Mouse (Mus musculus) retina, embryonic 14.5 days (tissue): ENCODE results near the gene Foxa3.
A peak's percentile ranks its signal among the peaks of the same experiment; 100 is the strongest.
"Not testable (repeated sequence)": the region's sequence is repeated elsewhere in the genome, so short reads cannot be mapped to it uniquely, and the experiment has no call there.

ENCODE experiments used
- DNase-seq: peaks from one replicate; pipeline ENCODE4 v3.0.0-alpha.2; 2015; ENCODE audit warnings: low spot score

The Foxa3 gene

GRCm38 (mm10) chr7:19023357-19023814, at the start of gene Foxa3:
Gene Foxa3 (minus strand): TSS chr7:19023538.
- no peak for DNase-seq

- not testable (repeated sequence) for DNase-seq
These were observed 47.7 kb upstream of the Foxa3 start for GRCm38 (mm10) chr7:19071024-19071423.

DNA sequence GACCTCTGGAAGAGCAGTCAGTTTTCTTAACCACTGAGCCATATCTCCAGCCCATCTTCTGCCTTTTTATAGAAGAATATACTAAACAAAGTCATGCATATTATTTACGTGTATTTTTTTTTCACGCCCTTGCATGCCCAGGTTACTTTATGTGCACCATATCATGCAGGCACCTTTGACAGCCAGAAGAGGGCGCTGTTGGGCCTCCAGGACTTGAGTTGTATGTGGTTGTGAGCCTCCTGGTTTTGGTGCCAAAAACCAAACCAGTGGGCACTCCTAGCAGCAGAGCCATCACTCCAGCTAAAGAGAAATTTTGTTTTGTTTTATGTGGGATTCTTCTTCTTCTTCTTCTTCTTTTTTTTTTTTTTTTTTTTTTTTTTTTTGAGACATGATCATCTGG, 46.2 kb upstream of the Foxa3 start:
- DNase-seq: peak; percentile 38

DNA sequence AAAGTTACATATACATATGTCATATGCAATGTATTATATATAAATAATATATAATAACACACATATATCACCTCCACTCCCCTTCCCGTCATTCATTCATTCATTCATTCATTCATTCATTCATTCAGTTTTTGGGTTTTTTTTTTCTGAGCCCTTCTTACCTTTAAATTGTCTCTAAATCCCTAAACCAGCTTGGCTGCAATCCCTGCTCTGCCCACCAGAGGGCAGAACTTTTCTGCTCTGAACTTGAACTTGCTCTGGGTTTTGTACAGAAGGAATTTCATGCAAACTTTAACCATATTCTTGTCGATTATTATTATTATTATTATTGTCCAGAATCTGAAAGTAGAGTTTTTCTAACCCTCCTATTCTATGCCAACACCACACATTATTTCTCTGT, 45.4 kb upstream of the Foxa3 start:
- peak; percentile 90 for DNase-seq

DNA sequence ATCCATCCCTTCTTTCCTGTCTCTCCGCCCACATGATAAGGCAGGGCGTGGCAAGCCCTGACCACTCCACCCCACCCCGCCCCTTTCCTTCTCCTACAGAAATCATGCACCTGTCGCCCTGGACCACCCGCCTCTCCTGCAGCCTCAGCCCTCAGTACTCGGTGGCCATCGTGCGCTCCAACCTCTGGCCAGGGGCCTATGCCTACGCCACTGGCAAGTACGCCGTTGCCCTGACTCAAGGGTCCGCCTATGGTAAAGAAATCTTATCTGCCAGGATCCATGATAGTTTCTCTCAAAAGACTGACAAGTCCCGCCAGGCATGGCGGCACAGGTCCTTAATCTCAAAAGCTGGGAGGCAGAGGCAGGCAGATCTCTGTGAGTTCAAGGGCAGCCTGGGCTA, 44.6 kb upstream of the Foxa3 start:
- DNase-seq: no peak

DNA sequence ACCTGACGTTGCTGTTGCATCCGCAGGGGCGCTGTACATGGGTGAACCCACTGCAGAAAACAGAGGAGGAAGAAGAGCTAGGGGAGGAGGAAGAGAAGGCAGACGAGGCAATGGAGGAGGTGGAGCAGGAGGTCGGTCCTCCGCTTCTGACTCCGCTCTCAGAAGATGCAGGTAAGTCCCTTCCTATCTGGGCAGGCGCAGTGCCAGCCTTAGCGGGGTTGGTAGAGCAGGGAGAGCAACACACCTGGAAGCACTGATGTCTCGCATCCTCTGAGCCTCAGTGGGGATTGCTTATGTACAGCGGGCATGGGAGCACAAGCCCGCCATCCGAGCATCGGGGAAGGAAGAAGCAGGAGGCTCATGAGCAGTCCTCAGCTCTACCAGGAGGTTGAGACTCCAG, 43.7 kb upstream of the Foxa3 start:
- no peak for DNase-seq

DNA sequence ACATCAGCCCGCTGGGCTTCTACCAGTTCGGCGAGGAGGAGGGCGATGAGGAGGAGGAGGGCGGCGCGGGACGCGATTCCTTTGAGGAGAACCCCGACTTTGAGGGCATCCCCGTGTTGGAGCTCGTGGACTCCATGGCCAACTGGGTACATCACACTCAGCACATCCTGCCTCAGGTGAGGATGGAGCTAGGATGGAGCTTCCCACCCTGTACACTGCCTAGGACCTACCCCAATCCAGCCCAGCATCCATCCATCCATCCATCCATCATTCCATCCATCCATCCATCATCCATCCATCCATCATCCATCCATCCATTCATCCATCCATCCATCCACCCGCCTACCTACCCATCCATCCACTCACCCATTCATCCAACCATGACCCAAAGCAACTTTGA, 42.6 kb upstream of the Foxa3 start:
- no peak for DNase-seq

DNA sequence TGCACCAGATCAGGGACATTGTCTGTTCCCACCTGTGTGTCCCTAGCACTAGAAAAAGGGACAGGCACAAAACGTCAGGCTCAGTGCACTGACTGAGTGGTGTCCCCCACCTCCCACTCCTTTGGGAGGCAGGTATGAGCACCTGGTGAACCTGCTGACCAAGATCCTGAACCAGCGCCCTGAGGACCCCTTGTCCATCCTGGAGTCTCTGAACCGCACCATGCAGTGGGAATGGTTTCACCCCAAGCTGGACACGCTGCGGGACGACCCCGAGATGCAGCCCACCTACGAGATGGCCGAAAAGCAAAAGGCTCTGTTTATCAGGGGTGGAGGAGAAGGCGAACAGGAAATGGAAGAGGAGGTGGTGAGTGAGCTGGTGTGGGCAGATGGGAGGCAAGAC, 34.1 kb upstream of the Foxa3 start:
- no peak for DNase-seq

GRCm38 (mm10) chr7:19055108-19055507, 31.8 kb upstream of the Foxa3 start:
- no peak for DNase-seq

GRCm38 (mm10) chr7:19054777-19055076, 31.4 kb upstream of the Foxa3 start:
- no peak for DNase-seq

DNA sequence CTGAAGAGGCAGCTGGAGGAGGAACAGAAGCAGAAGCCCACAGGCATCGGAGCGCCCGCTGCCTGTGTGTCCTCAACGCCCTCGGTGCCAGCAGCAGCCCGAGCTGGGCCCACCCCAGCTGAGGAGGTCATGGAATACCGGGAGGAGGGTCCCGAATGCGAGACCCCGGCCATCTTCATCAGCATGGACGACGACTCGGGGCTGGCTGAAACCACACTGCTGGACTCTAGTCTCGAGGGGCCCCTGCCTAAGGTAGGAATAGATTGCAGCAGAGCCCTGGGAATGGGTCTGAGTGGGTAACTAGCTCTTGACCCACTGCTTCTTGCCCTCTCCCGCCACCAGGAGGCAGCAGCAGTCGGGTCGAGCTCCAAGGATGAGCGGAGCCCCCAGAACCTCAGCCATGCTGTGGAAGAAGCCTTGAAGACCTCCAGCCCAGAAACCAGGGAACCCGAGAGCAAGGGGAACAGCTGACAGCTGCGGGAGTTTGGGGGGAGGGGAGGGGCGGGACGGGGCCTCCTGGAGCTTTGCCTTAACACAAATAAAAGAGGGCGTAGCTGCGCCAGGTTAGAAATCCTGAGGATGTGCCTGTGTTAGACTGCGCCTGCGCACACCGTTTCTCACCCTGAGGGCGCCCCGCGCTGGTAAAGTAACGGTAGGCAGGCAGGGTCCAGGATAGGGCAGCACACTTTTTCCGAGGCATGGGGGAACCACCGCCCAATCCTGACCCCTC, 30.9 kb upstream of the Foxa3 start, which contains the start of gene Rsph6a:
Gene Rsph6a, plus strand, starts transcription at position 644 of the 730 bp plus-strand sequence.
- peak; percentile 77 for DNase-seq

DNA sequence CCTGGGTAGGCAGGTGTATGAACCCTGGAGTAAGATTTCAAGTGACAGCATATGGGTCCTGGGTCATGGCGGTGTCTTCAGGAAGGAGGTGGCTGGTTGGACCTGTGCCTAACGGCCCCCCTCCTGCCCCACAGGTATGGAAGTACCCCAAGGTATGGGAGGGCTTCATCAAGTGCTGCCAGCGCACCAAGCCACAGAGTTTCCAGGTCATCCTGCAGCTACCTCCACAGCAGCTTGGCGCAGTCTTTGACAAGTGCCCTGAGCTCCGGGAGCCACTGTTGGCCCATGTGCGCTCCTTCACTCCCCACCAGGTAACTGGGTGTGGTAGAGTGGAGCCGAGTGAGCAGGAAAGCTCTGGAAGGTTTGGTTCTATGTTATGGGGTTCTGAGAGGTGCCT, 29.8 kb upstream of the Foxa3 start:
- no peak for DNase-seq

DNA sequence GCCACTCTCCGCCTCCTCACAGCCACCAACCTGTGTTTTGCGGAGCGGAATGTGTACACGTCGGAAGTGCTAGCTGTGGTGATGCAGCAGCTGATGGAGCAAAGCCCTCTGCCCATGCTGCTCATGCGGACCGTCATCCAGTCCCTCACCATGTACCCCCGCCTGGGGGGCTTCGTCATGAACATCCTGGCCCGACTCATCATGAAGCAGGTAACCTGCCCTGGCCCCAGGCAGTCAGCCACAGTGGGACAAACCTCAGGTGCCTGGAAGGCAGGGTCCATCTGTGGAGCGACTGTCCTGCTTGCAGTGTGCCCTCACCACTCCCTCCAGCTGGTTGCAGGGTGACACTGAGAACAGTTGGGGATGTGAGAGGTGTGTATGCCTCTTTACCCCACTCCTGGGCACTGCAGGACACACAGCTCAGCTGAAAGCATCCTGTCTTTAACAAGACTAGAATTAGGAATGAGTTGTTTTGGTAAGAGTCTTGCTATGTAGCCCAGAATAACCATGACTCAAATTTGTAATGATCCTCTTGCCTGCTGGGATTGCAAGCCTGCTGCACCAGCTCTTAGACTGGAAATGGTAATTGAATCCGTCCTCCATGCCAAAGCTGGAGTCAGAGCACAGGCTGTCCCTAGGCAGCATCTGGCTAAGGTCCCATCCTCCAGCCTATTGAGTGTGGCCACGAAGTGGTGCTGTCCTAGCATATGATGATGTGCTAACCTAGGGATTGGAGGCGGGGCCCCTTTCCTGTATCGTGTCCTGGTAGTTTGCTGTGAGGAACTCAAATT, 29.2 kb upstream of the Foxa3 start:
- DNase-seq: no peak

DNA sequence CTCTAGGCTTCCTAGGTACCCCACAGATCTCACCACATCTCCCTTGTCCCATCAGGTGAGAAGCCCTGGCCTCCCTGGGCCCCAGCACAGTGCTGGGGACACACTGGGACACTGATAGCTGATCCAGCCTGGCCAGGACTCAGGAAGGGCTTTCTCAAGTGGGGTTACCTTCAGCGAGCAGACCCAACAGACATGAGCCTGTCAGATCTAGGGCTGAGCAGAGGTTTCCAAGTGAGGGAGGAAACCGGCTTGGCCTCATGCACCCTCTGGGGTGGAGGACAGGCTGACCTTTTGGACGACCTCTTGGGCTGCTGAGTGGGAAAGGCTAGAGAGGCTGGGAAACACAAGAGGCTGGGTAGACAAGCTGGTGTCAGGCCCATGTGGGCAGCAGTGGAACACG, 27.8 kb upstream of the Foxa3 start:
- no peak for DNase-seq

- no peak for DNase-seq
These were observed 26.8 kb upstream of the Foxa3 start for GRCm38 (mm10) chr7:19050172-19050571.

DNA sequence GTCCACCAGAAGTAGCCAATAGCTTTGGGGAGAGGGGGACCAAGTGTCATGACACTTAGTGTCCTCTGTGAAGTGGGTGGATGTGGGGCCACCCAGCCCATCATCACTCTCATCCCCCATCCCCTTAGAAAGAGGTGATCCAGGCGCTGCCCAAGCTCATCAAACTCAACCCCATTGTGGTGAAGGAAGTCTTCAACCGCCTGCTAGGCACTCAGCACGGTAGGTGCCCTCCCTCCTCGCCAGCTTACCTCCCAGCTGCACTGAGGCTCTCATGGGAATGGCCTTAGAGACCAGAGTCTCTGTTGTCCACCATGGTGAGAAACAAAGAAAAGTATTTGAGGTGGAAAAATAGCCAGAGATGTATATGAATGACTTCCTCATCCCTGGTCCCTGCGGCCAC, 25.9 kb upstream of the Foxa3 start:
- DNase-seq: no peak

GRCm38 (mm10) chr7:19048006-19048527, 24.7 kb upstream of the Foxa3 start:
- no peak for DNase-seq

GRCm38 (mm10) chr7:19046286-19047069, 23.1 kb upstream of the Foxa3 start:
- no peak for DNase-seq

DNA sequence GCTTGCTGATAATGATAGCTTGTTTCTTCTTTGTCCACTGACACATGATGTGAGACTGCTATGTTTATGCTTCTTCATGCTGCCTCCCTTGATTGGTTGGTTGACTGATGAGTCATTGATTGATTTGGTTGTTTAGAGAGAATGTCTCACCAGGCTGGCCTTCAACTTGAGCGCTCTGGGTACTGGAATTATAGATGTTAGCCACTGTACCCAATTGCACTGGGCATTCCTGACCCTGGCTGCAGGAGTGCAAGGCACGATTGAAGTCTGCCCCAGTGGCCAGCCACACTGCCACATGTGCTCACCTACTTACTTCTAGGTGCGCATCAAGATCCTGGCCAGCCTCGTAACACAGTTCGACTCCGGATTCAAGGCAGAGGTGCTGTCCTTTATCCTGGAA, 21.3 kb upstream of the Foxa3 start:
- DNase-seq: no peak

DNA sequence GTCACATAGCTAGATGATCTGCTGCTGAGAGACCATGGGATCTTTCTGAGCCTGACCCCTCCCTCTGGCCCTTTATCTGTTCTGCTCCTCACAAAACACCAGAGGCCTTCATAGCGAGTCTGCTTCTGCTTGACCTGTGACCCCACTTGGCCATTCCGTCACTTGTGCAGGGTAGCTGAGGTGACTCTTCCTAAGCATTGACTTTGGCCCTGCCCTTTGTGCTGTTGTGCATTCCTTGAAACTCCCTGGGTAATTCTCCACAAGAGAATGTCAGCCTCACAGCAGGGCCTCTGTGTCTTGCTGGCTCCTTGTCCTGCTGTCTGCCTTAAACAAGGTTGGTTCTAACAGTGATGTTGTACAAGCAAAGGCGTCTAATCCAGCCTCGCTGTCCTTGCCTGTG, 8.3 kb upstream of the Foxa3 start:
- no peak for DNase-seq

GRCm38 (mm10) chr7:19029084-19029653, 5.8 kb upstream of the Foxa3 start:
- DNase-seq: peak; percentile 80

- no peak for DNase-seq
These were observed 4.7 kb upstream of the Foxa3 start for GRCm38 (mm10) chr7:19028067-19028466.
